Mouse (Mus musculus) layer of hippocampus, adult 9-10 months (tissue): ENCODE measurements around the gene A630095N17Rik.
"Not testable (repeated sequence)": the region's sequence is repeated elsewhere in the genome, so short reads cannot be mapped to it uniquely, and the experiment has no call there.

Source experiments
- DNase-seq: peaks from one replicate; pipeline ENCODE4 v3.0.0; 2022; ENCODE audit warnings: low spot score

Gene A630095N17Rik

GRCm38 (mm10) chr1:75243411-75243810 is 11.5 kb upstream of the A630095N17Rik start:
- no peak for DNase-seq

- DNase-seq = no peak
These were observed 7.7 kb upstream of the A630095N17Rik start for GRCm38 (mm10) chr1:75239591-75239990.

DNA sequence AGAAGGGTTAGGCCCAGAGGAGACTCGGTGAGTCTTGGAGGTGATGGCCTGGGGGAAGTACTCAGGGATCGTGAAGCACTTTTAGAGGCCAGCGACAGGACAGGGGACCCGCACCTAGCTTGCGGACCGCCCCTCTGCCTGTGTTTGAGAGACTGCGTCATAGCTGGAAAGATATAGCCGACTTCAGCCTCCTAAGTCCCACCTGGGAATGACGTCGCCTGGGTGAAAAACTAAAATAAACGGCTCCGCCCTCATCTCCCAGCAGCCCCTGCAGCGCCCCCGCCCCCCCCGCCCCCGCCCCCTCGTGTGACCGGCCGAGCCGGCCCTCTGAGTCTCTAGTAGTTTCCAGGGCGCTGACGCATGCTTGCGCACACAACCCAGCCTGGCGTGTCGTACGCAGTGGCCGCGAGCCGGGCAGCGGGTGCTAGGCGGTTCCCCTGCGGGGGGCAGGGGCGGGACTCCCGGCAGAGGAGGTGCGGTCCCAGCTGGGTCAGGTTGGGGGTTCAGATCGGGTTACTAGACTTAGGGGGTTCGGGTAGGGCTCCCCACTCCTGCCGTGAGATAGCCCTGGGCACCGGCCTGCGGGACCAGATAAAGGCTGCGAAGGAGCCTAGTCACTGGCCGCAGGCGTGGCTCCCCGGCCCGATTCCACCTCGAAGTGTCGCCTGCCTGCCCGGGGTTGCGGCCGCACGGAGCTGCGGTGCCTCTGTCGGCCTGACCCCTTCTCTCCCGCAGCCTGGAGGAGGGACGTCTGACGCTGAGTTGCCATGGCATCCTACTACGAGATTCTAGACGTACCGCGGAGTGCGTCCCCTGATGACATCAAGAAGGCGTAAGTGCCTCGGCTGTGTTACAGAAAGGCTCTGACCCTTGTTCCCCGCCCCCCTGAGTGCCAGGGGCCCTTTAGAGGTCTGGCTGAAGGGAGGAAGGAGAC is 4.5 kb upstream of the A630095N17Rik start, which contains the start of gene Dnajb2:
Dnajb2 (plus strand) TSS at position 290 of the 934 bp plus-strand sequence.
- DNase-seq = no peak

- no peak for DNase-seq
These were observed 2.7 kb upstream of the A630095N17Rik start for GRCm38 (mm10) chr1:75234606-75235005.

DNA sequence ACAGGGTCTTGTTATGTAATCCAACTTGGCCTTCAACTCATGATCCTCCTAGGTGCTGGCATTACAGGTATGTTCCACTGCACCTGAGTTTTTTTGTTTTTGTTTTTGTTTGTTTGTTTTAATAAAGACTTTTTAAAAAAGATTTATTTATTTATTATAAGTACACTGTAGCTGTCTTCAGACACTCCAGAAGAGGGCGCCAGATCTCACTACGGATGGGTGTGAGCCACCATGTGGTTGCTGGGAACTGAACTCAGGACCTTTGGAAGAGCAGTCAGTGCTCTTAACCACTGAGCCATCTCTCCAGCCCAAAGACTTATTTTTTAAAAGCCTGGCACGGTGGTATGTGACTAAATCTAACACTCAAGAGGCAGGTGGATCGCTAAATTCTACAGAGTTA is 587 bp upstream of the A630095N17Rik start:
- DNase-seq = not testable (repeated sequence)

GRCm38 (mm10) chr1:75231224-75231623 is 678 bp downstream of the A630095N17Rik start:
- DNase-seq = no peak

GRCm38 (mm10) chr1:75230335-75230994 is 1.4 kb downstream of the A630095N17Rik start:
- no peak for DNase-seq

DNA sequence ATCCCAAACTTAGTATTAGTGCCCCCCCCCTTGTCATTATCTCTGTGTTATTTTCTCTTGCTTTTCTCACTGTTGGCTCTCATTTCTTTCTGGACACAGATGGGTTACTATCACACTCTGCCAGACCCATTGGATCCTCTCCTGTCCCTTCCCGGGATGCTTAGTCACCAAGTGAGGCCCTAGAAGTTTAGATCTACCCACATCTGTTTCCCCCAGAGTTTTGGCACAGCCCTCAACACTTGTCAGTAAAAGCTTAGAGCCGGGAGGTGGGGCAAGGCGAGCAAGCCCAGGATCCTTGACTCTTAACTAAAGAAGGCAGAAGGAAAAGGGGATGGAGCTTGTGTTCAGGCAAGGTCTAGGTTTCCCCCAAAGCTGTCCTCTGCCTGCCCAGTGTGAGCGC is 2.7 kb downstream of the A630095N17Rik start:
- no peak for DNase-seq

GRCm38 (mm10) chr1:75227653-75228052 is 4.2 kb downstream of the A630095N17Rik start:
- DNase-seq = no peak

GRCm38 (mm10) chr1:75226138-75226537 is 5.8 kb downstream of the A630095N17Rik start:
- no peak for DNase-seq

DNA sequence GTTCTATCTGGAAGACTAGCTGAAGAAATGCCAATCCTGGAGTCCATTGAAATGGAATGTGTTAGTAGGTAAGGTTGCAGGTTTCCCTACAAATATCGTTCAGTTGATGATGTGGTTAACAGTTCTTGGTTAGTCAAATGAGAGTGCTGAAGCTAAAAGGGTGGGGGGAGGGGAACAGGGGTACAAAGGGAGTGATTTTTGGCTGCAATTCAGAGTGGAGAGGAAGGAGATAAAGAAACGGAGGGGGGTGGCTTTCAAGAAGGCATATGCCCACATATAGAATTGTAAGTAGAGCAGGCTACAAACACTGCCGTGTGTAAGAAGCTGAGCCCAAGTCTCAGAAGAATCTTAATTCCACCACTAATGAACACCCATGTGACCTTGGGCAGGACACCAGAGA is 6.4 kb downstream of the A630095N17Rik start:
- DNase-seq = no peak

DNA sequence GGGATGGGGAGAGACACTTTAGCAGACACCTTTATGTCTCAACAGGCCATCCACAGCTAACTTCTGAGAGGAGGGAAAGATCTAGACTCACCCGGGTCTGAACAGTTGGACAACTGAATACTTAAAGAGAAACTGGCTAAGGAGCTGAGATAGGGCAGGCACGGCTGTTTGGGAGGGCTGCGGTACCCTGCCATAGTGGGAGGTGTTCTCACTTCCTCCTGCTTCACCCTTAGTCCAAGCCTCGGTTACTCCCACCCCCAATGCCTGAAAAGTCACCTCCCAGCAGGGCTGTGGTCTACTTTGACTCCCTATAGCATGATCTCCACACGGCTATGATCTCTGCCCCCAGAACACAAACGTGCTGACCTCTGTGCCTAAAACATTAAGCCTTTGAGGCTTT is 8.4 kb downstream of the A630095N17Rik start:
- DNase-seq = no peak

DNA sequence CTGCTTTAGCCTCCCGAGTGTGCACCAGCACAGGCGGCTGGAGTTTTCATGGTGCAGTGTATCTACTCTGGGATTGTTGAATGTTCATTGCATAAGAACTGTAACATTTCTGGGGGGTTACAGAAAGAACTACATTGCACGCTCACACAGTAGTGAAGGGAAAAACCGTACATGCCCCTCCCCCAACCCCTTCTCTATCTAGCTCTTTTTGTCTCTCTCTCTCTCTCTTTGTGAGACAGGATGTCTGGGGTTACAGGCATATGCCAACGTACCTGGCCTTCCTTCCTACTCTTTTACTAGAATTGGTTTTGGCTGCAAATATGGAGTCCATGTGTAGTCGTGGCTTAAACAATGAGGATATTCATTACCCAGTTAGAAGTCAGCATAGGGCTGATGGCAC is 9.0 kb downstream of the A630095N17Rik start:
- DNase-seq = no peak

- DNase-seq = no peak
These were observed 10.4 kb downstream of the A630095N17Rik start for GRCm38 (mm10) chr1:75221538-75221937.

DNA sequence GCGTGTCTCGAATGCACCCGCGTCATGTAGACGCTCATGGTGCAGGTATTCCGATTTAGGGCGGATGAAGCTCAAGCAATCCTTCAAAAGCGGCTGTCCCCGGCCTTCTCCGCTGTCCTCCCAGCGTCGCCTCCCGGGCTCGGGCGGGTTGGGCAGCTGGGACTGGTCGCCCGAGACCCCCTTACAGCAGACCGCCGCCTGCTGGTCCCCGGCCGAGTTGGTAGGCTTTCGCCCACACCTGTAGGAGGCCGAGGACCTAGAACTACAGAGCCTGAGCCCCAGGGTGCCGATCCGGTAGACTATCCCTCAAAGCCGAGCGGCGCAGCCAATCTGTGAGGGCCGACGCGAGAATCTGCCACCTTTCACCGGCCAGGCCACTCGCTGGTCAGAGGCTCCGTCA is 12.4 kb downstream of the A630095N17Rik start, which contains the start of gene Tuba4a:
Tuba4a (minus strand) TSS at position 335 of the 400 bp plus-strand sequence.
- DNase-seq = no peak

- DNase-seq = peak; percentile 87
These were observed 12.8 kb downstream of the A630095N17Rik start for GRCm38 (mm10) chr1:75219078-75219477.

DNA sequence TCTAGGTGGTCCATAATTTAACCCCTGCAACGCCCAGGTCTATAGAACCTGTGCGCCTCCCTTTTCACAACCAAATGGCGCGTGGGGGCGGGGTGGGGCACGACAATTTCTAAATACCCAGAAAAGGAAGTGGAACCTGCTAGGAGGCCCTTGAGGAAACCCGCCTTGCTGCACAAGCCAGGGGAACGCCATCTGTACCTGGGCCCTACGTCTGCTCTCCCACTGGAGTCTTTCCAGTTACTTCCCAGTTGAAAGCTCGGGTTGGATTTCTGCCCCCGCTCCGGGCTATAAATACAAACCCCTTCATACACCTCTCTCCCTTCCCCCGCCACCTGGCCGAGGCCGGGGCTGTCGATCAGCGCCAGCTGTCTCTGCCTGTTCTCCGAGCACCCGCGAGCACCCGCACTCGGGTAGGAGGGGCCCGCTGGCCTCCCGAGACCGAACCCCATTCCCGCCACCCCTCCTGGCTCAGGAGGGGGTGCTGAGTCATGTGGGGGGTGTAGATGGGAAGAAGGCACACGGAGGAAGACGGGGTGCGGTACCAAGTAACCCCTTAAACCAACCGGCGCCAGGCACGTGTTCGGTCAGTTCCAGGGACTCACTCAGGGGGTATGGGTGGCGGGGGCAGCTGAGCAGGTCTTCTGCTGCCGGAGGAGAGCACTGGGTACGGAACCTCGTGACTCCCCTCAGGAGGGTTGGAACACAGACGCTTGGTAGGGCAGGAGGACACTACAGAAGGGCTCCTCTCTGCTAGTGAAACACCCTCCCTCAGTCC is 13.5 kb downstream of the A630095N17Rik start:
- peak; percentile 38 for DNase-seq

DNA sequence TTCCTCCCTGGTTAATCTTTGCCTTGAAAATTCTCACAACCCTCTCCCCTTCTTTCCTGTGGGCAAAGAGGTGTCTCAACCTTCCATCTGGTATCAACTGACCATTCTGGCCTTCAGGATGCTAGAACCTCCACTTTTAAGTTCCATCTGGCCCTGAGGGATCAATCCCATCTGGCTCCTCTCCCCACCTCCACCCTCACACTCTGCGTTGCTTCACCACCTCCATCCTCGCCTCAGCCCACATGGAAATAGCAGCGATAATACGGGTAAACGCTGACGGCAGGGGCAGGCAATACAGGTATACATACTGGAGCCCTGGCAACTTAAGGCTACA is 14.0 kb downstream of the A630095N17Rik start:
- DNase-seq = no peak

GRCm38 (mm10) chr1:75216797-75217585 is 14.9 kb downstream of the A630095N17Rik start:
- no peak for DNase-seq

- no peak for DNase-seq
These were observed 16.1 kb downstream of the A630095N17Rik start for GRCm38 (mm10) chr1:75215785-75216184.

GRCm38 (mm10) chr1:75214886-75215285 is 17.0 kb downstream of the A630095N17Rik start:
- DNase-seq = no peak

- DNase-seq = no peak
These were observed 17.5 kb downstream of the A630095N17Rik start for GRCm38 (mm10) chr1:75214442-75214841.
